Comparison of ENCODE assay signal across 9 mouse cellular contexts in the genomic region with DNA sequence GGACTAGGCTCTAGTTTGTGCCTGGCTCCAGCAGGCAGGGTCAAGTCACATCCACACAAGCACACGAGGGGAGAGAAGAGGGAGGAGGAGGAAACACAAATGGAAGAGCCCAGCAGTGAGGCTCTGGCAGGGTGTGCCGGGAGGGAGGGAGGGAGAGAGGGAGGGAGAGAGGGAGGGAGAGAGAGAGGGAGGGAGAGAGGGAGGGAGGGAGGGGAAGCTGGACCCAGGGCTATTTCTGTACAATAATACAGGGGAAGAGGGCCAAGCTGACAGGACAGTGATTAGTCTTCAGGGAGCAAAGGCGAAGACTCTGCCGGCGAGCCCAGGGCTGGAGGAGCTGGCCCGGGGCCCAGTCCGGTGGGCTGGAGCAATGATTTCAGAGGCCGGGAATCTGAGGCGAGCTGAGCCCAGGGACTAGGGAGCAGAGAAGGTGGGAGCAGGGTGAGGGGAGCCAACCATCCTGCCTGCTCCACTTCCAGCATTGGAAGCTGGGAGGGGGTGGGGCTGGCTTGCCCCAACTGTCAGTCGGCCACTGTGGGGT.
A peak's percentile ranks its signal among the peaks of the same experiment; 100 is the strongest.
DNase-seq lines count a peak whose midpoint lies in the region; ATAC-seq and TF ChIP-seq lines count a peak whose summit lies in the region.
"Had no signal": no experiment of that assay in that cellular context is flagged by ENCODE, and none has a peak within 500 bp of the region (broad histone marks: within the 10 kb centered on the region; RNA-seq: fewer than 3 reads in every experiment).

No protein-coding gene starts in this region.

- 47% methylated on average over 8 of the region's 10 CpGs for WGBS in intestine, postnatal 0 days
- 43% methylated on average over 8 of the region's 10 CpGs for WGBS in liver, postnatal 0 days (ENCODE audit: insufficient replicate concordance)

- no peak overlapping the region for H3K4me2 ChIP-seq in intestine, postnatal 0 days (replicated peaks; ENCODE audit: low read depth)
- no peak overlapping the region for H3K4me2 ChIP-seq in liver, postnatal 0 days (ENCODE audit: low read depth, low read length)

- H3K36me3 ChIP-seq in intestine, postnatal 0 days (ENCODE audit: control insufficient read depth, insufficient read depth) = no peaks in the 10 kb centered on the region
- no peaks in the 10 kb centered on the region for H3K36me3 ChIP-seq in liver, postnatal 0 days (replicated peaks; ENCODE audit: insufficient read depth, low read length)

- no peaks in the 10 kb centered on the region for H3K27me3 ChIP-seq in intestine, postnatal 0 days (replicated peaks; ENCODE audit: control insufficient read depth, insufficient read depth, low read length)
- peaks cover 7% of the 10 kb centered on the region; the same call in 1 of the 2 replicates for H3K27me3 ChIP-seq in liver, postnatal 0 days (ENCODE audit: insufficient read depth, low read length)
- H3K27me3 ChIP-seq: CH12.LX had no signal

- DNase-seq in heart, adult 11 months = peak; percentile 96
- DNase-seq in heart, postnatal 25 days (ENCODE audit: low spot score) = no peak
- DNase-seq in gastrocnemius, postnatal 4 days (ENCODE audit: low spot score in 2 of 2) = peak; percentile 45 to 60
- DNase-seq in liver, postnatal 0 days = peak; percentile 16
- DNase-seq in testis, postnatal 10 days (ENCODE audit: low spot score) = peak; percentile 54
- no peak for DNase-seq in layer of hippocampus, adult 9-11 months
- DNase-seq in layer of hippocampus, adult 2 months (ENCODE audit: low spot score in 2 of 2) = no peak

- no peak for TF ChIP-seq CTCF in intestine, postnatal 0 days (IDR thresholded peaks at IDR 0.05; ENCODE audit: low read depth)
- no peak for TF ChIP-seq CTCF in liver, postnatal 0 days (IDR thresholded peaks at IDR 0.05; ENCODE audit: low read depth)
- TF ChIP-seq CTCF in layer of hippocampus, adult 2 months (conservative IDR thresholded peaks at IDR 0.05) = no peak

- no peak overlapping the region for H3K27ac ChIP-seq in intestine, postnatal 0 days (ENCODE audit: low read depth, low read length)
- 0 out of 2 replicates have a peak overlapping the region, but pooled peaks have one; percentile 4 for H3K27ac ChIP-seq in liver, postnatal 0 days (ENCODE audit: low read depth)
- no peak overlapping the region for H3K27ac ChIP-seq in layer of hippocampus, adult 2 months

- no peak overlapping the region for H3K4me3 ChIP-seq in intestine, postnatal 0 days (ENCODE audit: low read depth, low read length)
- no peak overlapping the region for H3K4me3 ChIP-seq in liver, postnatal 0 days (ENCODE audit: low read depth, low read length)
- H3K4me3 ChIP-seq in layer of hippocampus, adult 2 months = no peak overlapping the region

- no peak overlapping the region for H3K9ac ChIP-seq in intestine, postnatal 0 days (ENCODE audit: low read depth, low read length)
- no peak overlapping the region for H3K9ac ChIP-seq in liver, postnatal 0 days (replicated peaks)

- H3K9me3 ChIP-seq in intestine, postnatal 0 days (ENCODE audit: control insufficient read depth) = no peaks in the 10 kb centered on the region
- H3K9me3 ChIP-seq in liver, postnatal 0 days (ENCODE audit: low read length) = no peaks in the 10 kb centered on the region

- H3K4me1 ChIP-seq in intestine, postnatal 0 days (replicated peaks; ENCODE audit: control insufficient read depth, insufficient read depth, low read length) = no peaks in the 10 kb centered on the region
- H3K4me1 ChIP-seq in liver, postnatal 0 days (ENCODE audit: insufficient read depth) = no peaks in the 10 kb centered on the region

- 0 out of 2 replicates have a peak, but pooled peaks have one; percentile 28 for ATAC-seq in intestine, postnatal 0 days
- ATAC-seq in liver, postnatal 0 days = peak; percentile 48

- TF ChIP-seq EP300 in liver, postnatal 0 days (IDR thresholded peaks at IDR 0.05; ENCODE audit: low read depth) = no peak

- intact Hi-C loops in heart, postnatal 25 days (cut with DNase I) = loop anchor here (5.0 kb wide), 3 partner anchors 59 to 94 kb away; no protein-coding TSS in a partner anchor

Comparison
In these comparisons a context has a peak if more than half of its experiments do, and no peak if none do; other contexts are left out.
1. DNase-seq: peak in heart, adult 11 months (single experiment), gastrocnemius, postnatal 4 days (2 of 2), liver, postnatal 0 days (single experiment) and testis, postnatal 10 days (single experiment); none in heart, postnatal 25 days (single experiment), layer of hippocampus, adult 9-11 months (single experiment) and layer of hippocampus, adult 2 months (0 of 2).